Mouse (Mus musculus): Measurements from ENCODE around the gene Rbm7. TPM values are rescaled to one million over a fixed set of nuclear protein-coding genes. Genes with fewer than 3 reads are reported as not detected.
"Not testable (repeated sequence)": the region's sequence is repeated elsewhere in the genome, so short reads cannot be mapped to it uniquely, and the experiment has no call there.

The Rbm7 gene
- 10 to 100 TPM; 11.9 to 15.8 (median 13.6) TPM for total RNA-seq (2022)

DNA sequence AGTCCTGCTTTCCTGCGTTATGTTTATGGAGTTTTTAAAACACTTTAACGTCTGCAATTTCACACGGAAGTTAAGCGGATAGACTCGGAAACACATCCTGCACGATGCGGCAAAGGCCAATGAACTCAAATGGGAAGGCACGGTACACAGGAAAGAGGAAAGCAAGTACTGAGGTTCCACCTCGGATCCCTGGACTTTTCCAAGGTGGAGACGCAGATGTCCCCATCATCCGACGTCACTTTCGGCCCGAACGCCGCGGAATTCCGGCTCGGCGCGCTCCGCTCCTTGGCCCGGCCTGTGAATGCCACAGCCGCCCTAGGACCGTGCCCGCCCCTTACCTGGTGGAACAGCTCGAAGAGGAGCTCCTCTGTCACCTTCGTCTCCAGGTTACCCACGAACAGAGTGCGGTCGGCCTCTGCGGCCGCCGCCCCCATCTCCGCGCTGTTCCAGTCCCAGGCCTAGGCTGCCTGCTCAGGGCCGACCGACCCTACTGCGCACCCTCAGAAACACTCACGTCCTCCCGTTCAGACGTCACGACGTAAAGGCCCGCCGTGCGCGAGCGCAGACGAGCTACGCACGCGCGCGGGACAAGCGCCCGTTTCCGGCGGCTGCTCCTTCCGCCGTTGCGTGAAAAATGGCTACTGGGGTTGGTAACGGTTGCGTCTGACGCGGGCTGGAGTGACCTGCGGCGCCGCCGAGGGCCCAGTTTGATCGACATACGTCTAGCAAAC, at the start of gene Rbm7, which contains the start of gene Gm5617:
Rbm7 (minus strand) TSS at position 483 of the 731 bp plus-strand sequence.
Gm5617 (plus strand) TSS at position 626 of the 731 bp plus-strand sequence.
- DNase-seq (ENCODE audit: low spot score in 2 of 2), result peak; percentile 81 to 89

GRCm38 (mm10) chr9:48538688-48539087, 43.6 kb upstream of the Rbm7 start:
- DNase-seq (ENCODE audit: low spot score in 2 of 2), result no peak

DNA sequence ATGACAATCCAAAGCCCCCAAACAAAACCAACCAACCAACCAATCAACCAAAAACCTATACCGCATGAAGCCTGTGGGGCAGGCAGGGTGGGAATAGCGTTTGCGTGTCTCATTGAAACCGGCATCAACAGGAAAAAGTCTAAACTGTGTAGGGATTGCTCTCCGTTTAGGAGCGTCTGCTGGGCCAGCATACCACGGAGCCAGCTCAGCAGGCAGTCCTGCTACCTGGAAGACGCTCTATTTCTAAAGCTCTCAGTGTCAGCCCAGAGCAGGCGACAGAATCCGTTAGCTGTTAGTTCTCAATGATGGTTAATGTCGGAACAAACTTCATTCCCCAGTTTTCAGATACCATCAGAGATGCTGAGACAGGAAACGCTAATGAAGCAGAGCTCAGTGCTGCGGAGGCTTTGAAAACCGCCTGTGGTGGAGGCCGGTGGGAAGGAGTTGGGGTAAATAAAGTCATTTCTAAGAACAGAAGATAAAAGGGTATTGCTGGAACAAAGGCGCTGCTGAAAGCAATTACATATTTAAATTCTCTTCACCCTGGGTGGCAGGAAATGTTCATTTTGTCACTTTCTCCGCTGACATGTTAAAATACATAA, 43.0 kb upstream of the Rbm7 start:
- DNase-seq (ENCODE audit: low spot score in 2 of 2), result no peak

DNA sequence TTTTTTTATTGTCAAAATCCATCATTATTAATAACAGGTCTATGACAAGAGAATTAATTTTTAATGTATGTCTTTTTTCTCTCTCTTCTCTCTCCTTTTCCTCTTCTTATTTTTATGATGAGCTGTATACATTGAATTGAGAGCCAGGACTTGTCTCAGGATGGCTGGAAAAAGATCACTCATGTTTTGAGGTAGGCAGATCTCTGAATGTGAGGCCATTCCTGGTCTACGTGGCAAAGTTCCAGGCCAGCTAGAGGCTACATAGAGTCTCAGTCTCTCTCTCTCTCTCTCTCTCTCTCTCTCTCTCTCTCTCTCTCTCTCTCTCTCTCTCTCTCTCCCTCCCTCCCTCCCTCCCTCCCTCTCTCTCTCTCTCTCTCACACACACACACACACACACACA, 42.5 kb upstream of the Rbm7 start:
- not testable (repeated sequence) for DNase-seq (ENCODE audit: low spot score in 2 of 2)

- no peak for DNase-seq (ENCODE audit: low spot score in 2 of 2)
Observed at GRCm38 (mm10) chr9:48536414-48536813, 41.3 kb upstream of the Rbm7 start.

DNA sequence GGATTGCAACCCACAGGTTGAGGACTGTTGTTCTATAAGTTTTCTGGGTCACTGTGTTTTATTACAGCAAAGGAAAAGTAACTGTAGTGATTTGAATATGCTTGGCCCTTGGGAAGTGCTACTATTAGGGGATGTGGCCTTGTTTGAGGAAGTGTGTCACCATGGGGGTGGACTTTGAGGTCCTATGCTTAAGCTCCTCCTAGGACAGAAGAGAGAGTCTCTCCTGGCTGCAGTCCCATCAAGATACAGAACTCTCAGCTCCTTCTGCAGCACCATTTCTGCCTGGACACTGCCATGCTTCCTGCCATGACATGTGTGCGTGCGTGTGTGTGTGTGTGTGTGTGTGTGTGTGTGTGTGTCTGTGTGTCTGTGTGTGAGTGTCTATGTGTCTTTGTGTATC, 37.6 kb upstream of the Rbm7 start:
- DNase-seq (ENCODE audit: low spot score in 2 of 2), result no peak

GRCm38 (mm10) chr9:48532203-48532602, 37.1 kb upstream of the Rbm7 start:
- no peak for DNase-seq (ENCODE audit: low spot score in 2 of 2)

- DNase-seq (ENCODE audit: low spot score in 2 of 2), result no peak
Observed at GRCm38 (mm10) chr9:48531294-48531693, 36.2 kb upstream of the Rbm7 start.

DNA sequence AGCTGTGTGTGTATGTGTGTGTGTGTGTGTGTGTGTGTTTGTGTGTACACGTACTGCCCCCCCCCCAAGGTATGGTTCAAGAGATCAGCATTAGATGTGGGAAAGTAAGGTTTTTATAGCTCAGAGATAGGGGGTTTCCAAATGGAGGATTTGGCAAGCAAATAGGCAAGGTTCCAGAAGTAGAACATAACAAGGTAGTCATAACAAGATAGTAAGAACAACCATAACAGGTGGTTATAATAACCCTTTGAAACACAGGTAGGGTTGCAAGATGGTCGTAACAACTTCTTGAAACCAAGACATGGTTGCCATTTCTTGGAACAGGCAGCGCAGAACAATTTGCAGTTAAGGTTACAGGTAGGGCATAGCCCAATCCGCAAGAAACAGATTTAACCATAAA, 31.4 kb upstream of the Rbm7 start:
- DNase-seq (ENCODE audit: low spot score in 2 of 2), result no peak

GRCm38 (mm10) chr9:48525566-48525965, 30.5 kb upstream of the Rbm7 start:
- no peak for DNase-seq (ENCODE audit: low spot score in 2 of 2)

GRCm38 (mm10) chr9:48520405-48520804, 25.3 kb upstream of the Rbm7 start:
- not testable (repeated sequence) for DNase-seq (ENCODE audit: low spot score in 2 of 2)

GRCm38 (mm10) chr9:48517372-48518130, 22.5 kb upstream of the Rbm7 start:
- no peak for DNase-seq (ENCODE audit: low spot score in 2 of 2)

GRCm38 (mm10) chr9:48516615-48517371, 21.7 kb upstream of the Rbm7 start:
- DNase-seq (ENCODE audit: low spot score in 2 of 2), result no peak

GRCm38 (mm10) chr9:48515332-48515731, 20.2 kb upstream of the Rbm7 start:
- DNase-seq (ENCODE audit: low spot score in 2 of 2), result no peak

DNA sequence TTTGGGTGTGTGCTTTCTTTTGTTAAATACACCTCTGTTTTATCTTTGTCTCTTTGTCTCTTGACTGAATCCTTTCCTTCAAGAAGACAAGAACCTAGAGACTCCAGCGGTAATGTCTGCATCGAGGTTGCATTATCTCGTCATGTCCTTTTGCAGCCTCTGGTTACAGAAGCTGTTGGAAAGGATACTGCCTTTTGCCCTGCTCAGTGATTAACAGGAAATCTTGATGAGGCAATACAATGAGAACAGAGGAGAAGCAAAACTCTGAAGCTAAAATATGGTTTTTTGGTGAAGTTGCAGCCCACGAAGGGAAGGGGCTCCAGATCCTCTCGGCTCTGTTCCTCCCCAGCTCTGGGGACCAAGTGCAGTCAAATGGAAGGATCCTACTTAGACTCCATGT, 15.0 kb upstream of the Rbm7 start:
- DNase-seq (ENCODE audit: low spot score in 2 of 2), result no peak

- no peak for DNase-seq (ENCODE audit: low spot score in 2 of 2)
Observed at GRCm38 (mm10) chr9:48504741-48505365, 9.8 kb upstream of the Rbm7 start.

DNA sequence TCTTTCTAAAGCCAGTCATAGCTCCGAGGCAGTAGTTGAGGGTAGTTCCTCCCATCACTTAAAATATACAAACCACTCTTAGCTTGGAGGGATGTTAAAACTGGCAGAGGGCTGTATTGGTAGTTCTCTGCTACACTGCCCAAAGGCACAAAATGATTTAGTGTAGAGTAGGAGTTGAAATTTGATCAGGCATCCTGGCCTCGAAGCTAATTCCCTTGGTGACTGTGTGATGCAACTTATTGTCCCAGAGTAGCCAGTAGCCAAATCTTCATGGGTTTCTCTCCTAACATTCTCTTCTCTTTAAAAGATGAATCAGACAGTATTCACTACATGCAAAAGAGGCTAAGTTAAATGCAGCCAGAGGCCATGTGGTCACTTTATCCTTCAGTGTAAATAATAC, 7.9 kb upstream of the Rbm7 start:
- DNase-seq (ENCODE audit: low spot score in 2 of 2), result no peak

DNA sequence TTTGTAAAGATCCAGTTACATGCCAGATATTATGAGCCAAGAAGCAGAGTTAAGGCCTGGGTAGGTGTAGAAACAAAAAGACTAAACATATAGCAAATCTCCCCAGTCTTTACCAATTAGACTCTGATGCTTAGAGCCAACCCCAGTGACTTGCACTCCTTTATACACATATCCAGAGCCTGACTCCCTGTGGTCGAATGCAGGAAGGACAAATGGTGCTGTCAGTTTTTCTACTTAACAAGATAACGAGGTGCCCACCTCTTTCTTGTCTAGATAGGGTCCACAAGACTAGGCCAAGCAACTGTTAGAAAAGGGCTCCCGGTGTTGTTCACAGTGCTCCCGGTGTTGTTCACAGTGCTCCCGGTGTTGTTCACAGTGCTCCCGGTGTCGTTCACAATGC, 6.1 kb upstream of the Rbm7 start:
- no peak for DNase-seq (ENCODE audit: low spot score in 2 of 2)

- DNase-seq (ENCODE audit: low spot score in 2 of 2), result no peak
Observed at GRCm38 (mm10) chr9:48495548-48495932, 441 bp upstream of the Rbm7 start.

- DNase-seq (ENCODE audit: low spot score in 2 of 2), result no peak
Observed at GRCm38 (mm10) chr9:48481214-48482134, 13.6 kb downstream of the Rbm7 start.

Data from gastrocnemius, adult 8-10 months (tissue).